Mouse (Mus musculus) liver, adult 2 months (tissue): Measurements from ENCODE around the gene Il12b.

ENCODE experiments used
- CTCF ChIP-seq: fragments of 200-500 bp; IDR thresholded peaks from 2 replicates; pipeline ENCODE4 v1.5.1; 2011; ENCODE audit warnings: low read depth, low read length, control low read depth
- POLR2A ChIP-seq: fragments of 200-500 bp; IDR thresholded peaks from 2 replicates; pipeline ENCODE4 v1.6.1; 2011; ENCODE audit warnings: low read length, control low read depth; ENCODE audit not compliant: insufficient read depth; ENCODE audit errors: extremely low read depth

- TF ChIP-seq CTCF = no peak
- no peak for TF ChIP-seq POLR2A
These were observed 17.7 kb upstream of the Il12b start for GRCm38 (mm10) chr11:44382200-44382599.
